10 mouse cellular contexts compared by ENCODE assay signal in genomic region chr14:75565534-75566140, GRCm38 (mm10). TPM values are rescaled to one million over a fixed set of nuclear protein-coding genes. Genes with fewer than 3 reads are reported as not detected.
DNase-seq lines count a peak whose midpoint lies in the region; ATAC-seq and TF ChIP-seq lines count a peak whose summit lies in the region.
"Had no signal": no experiment of that assay in that cellular context is flagged by ENCODE, and none has a peak within 500 bp of the region (broad histone marks: within the 10 kb centered on the region; RNA-seq: fewer than 3 reads in every experiment).

No protein-coding gene starts in this region.

- no peak overlapping the region for H3K4me2 ChIP-seq in midbrain, embryonic 13.5 days (replicated peaks)
- H3K4me2 ChIP-seq in stomach, postnatal 0 days (replicated peaks; ENCODE audit: low read depth): no peak overlapping the region
- no peak overlapping the region for H3K4me2 ChIP-seq in intestine, embryonic 16.5 days (ENCODE audit: low read depth, low read length)

- no peak overlapping the region for H3K9ac ChIP-seq in midbrain, embryonic 13.5 days (replicated peaks)
- H3K9ac ChIP-seq in stomach, postnatal 0 days (ENCODE audit: low read length): no peak overlapping the region
- H3K9ac ChIP-seq in intestine, embryonic 16.5 days (ENCODE audit: low read depth, low read length): no peak overlapping the region

- H3K4me3 ChIP-seq in midbrain, embryonic 13.5 days (replicated peaks): no peak overlapping the region
- H3K4me3 ChIP-seq in stomach, postnatal 0 days (ENCODE audit: low read depth, low read length): no peak overlapping the region
- no peak overlapping the region for H3K4me3 ChIP-seq in intestine, embryonic 16.5 days (ENCODE audit: low read length)

- TF ChIP-seq CTCF in stomach, postnatal 0 days (IDR thresholded peaks at IDR 0.05; ENCODE audit: low read depth): peak; percentile 35

- H3K27ac ChIP-seq in midbrain, embryonic 13.5 days: peak overlapping the region; percentile 42
- H3K27ac ChIP-seq in stomach, postnatal 0 days (replicated peaks): no peak overlapping the region
- H3K27ac ChIP-seq in intestine, embryonic 16.5 days (ENCODE audit: low read length): no peak overlapping the region

- intact Hi-C loops in heart, postnatal 36 days (cut with DNase I): no loop called here

- peak; percentile 91 for ATAC-seq in midbrain, embryonic 13.5 days
- no peak for ATAC-seq in stomach, postnatal 0 days (ENCODE audit: low FRiP score, low TSS enrichment)
- no peak; the same call in 1 of the 2 replicates for ATAC-seq in intestine, embryonic 16.5 days

- peaks cover 27% of the 10 kb centered on the region for H3K4me1 ChIP-seq in midbrain, embryonic 13.5 days (replicated peaks)
- H3K4me1 ChIP-seq in stomach, postnatal 0 days (replicated peaks; ENCODE audit: control insufficient read depth, insufficient read depth): no peaks in the 10 kb centered on the region
- H3K4me1 ChIP-seq in intestine, embryonic 16.5 days (ENCODE audit: control insufficient read depth, insufficient read depth, low read length): no peaks in the 10 kb centered on the region

- H3K9me3 ChIP-seq in midbrain, embryonic 13.5 days: no peaks in the 10 kb centered on the region
- H3K9me3 ChIP-seq in stomach, postnatal 0 days (ENCODE audit: control insufficient read depth, low read length): no peaks in the 10 kb centered on the region
- H3K9me3 ChIP-seq in intestine, embryonic 16.5 days (ENCODE audit: control insufficient read depth, low read length): no peaks in the 10 kb centered on the region

- no peaks in the 10 kb centered on the region for H3K36me3 ChIP-seq in midbrain, embryonic 13.5 days
- no peaks in the 10 kb centered on the region for H3K36me3 ChIP-seq in stomach, postnatal 0 days (ENCODE audit: control insufficient read depth, insufficient read depth, low read length)
- no peaks in the 10 kb centered on the region for H3K36me3 ChIP-seq in intestine, embryonic 16.5 days (ENCODE audit: control insufficient read depth, insufficient read depth, low read length)

- no peak for TF ChIP-seq EP300 in stomach, postnatal 0 days (optimal IDR thresholded peaks at IDR 0.05)

- H3K27me3 ChIP-seq in midbrain, embryonic 13.5 days: no peaks in the 10 kb centered on the region
- no peaks in the 10 kb centered on the region for H3K27me3 ChIP-seq in stomach, postnatal 0 days (ENCODE audit: control insufficient read depth, insufficient read depth, low read length)
- H3K27me3 ChIP-seq in intestine, embryonic 16.5 days (replicated peaks; ENCODE audit: control insufficient read depth, insufficient read depth, low read length): no peaks in the 10 kb centered on the region

- WGBS in midbrain, embryonic 13.5 days: 38% methylated on average over 14 of the region's 14 CpGs
- WGBS in stomach, postnatal 0 days: 69% methylated on average over 14 of the region's 14 CpGs
- WGBS in intestine, embryonic 16.5 days: 67% methylated on average over 14 of the region's 14 CpGs

- peak; percentile 52 for DNase-seq in layer of hippocampus, adult 11-12 months (ENCODE audit: low spot score)
- DNase-seq in layer of hippocampus, adult 9-10 months (ENCODE audit: low spot score): no peak
- DNase-seq in cerebellum, postnatal 4 days (ENCODE audit: low spot score in 2 of 2): peak; percentile 50 to 83
- DNase-seq in heart, postnatal 36 days: peak; percentile 36 to 50
- DNase-seq in layer of hippocampus, adult 9-11 months: peak; percentile 54
- peak; percentile 38 for DNase-seq in stomach, postnatal 0 days (ENCODE audit: low spot score)

RNA-seq across cellular contexts. Expression of gene Spert, which starts 27.3 kb away (rescaled TPM):
- total RNA-seq in heart, postnatal 36 days (2021): not detected
- polyA plus RNA-seq in midbrain, embryonic 13.5 days (2015; fragmentation: Nextera tagmentation; extraction: Ambion mirVana): not detected in 2 replicates
- not detected in 2 replicates for polyA plus RNA-seq in stomach, postnatal 0 days (2015; fragmentation: Nextera tagmentation; extraction: Ambion mirVana)
- polyA plus RNA-seq in intestine, embryonic 16.5 days (2015; fragmentation: Nextera tagmentation; extraction: Ambion mirVana): not detected in 2 replicates
- total RNA-seq: liver, adult 2 months had no signal
- polyA plus RNA-seq: embryonic facial prominence, embryonic 11.5 days; liver, adult 2 months had no signal
